Mouse (Mus musculus): ENCODE data around the gene Rab43. TPM values are rescaled to one million over a fixed set of nuclear protein-coding genes. Genes with fewer than 3 reads are reported as not detected.
A peak's percentile ranks its signal among the peaks of the same experiment; 100 is the strongest.

The Rab43 gene
- polyA plus RNA-seq, 1 experiment from 2014 or later: 10.8 TPM

GRCm38 (mm10) chr6:87791826-87792225 lies 20.1 kb downstream of the Rab43 start:
- H3K4me3 ChIP-seq: no peak overlapping the region
- H3K4me2 ChIP-seq (replicated peaks): no peak overlapping the region
- H3K9me3 ChIP-seq: no peaks in the 10 kb centered on the region
- H3K9ac ChIP-seq: no peak overlapping the region
- ATAC-seq (ENCODE audit: low FRiP score, low read depth): no peak
- no peak overlapping the region for H3K27ac ChIP-seq
- H3K27me3 ChIP-seq (replicated peaks): no peaks in the 10 kb centered on the region
- H3K4me1 ChIP-seq: peaks cover 10% of the 10 kb centered on the region
- peaks cover 16% of the 10 kb centered on the region for H3K36me3 ChIP-seq
- WGBS: 93% methylated on average over 5 of the region's 5 CpGs

GRCm38 (mm10) chr6:87790779-87791480 lies 21.0 kb downstream of the Rab43 start:
- WGBS: 80% methylated on average over 7 of the region's 7 CpGs
- Histone ChIP-seq H3K36me3 (peaks cover 16% of the 10 kb centered on the region), H3K4me1 (peaks cover 10% of the 10 kb centered on the region), H3K4me3 (no peak overlapping the region), H3K27ac (no peak overlapping the region), H3K27me3 (replicated peaks) (no peaks in the 10 kb centered on the region), H3K9me3 (no peaks in the 10 kb centered on the region), H3K9ac (no peak overlapping the region), H3K4me2 (replicated peaks) (no peak overlapping the region)
- ATAC-seq (ENCODE audit: low FRiP score, low read depth): no peak

- Histone ChIP-seq H3K4me3 (no peak overlapping the region), H3K27me3 (replicated peaks) (no peaks in the 10 kb centered on the region), H3K4me2 (replicated peaks) (no peak overlapping the region), H3K36me3 (peaks cover 16% of the 10 kb centered on the region), H3K9me3 (no peaks in the 10 kb centered on the region), H3K4me1 (peaks cover 10% of the 10 kb centered on the region), H3K9ac (no peak overlapping the region), H3K27ac (no peak overlapping the region)
- 96% methylated on average over 6 of the region's 6 CpGs for WGBS
- no peak for ATAC-seq (ENCODE audit: low FRiP score, low read depth)
These were observed 22.2 kb downstream of the Rab43 start for GRCm38 (mm10) chr6:87789791-87790190.

GRCm38 (mm10) chr6:87788896-87789587 lies 22.9 kb downstream of the Rab43 start:
- 0 out of 2 replicates have a peak, but pooled peaks have one; percentile 33 for ATAC-seq (ENCODE audit: low FRiP score, low read depth)
- WGBS: 54% methylated on average over 5 of the region's 5 CpGs

GRCm38 (mm10) chr6:87788266-87788895 lies 23.6 kb downstream of the Rab43 start:
- no peak overlapping the region for H3K9ac ChIP-seq
- H3K27me3 ChIP-seq (replicated peaks): no peaks in the 10 kb centered on the region
- H3K9me3 ChIP-seq: no peaks in the 10 kb centered on the region
- H3K36me3 ChIP-seq: peaks cover 16% of the 10 kb centered on the region
- peaks cover 10% of the 10 kb centered on the region for H3K4me1 ChIP-seq
- H3K27ac ChIP-seq: no peak overlapping the region
- no peak overlapping the region for H3K4me3 ChIP-seq
- no peak for ATAC-seq (ENCODE audit: low FRiP score, low read depth)
- H3K4me2 ChIP-seq (replicated peaks): no peak overlapping the region
- 91% methylated on average over 9 of the region's 9 CpGs for WGBS

More at GRCm38 (mm10) chr6:87788896-87789587, 22.9 kb downstream of the Rab43 start:
- Histone ChIP-seq H3K4me2 (replicated peaks) (no peak overlapping the region), H3K4me1 (peaks cover 10% of the 10 kb centered on the region), H3K4me3 (no peak overlapping the region), H3K36me3 (peaks cover 16% of the 10 kb centered on the region), H3K27me3 (replicated peaks) (no peaks in the 10 kb centered on the region), H3K9ac (no peak overlapping the region), H3K9me3 (no peaks in the 10 kb centered on the region), H3K27ac (no peak overlapping the region)

- ATAC-seq (ENCODE audit: low FRiP score, low read depth): no peak
- no peaks in the 10 kb centered on the region for H3K9me3 ChIP-seq
- peaks cover 11% of the 10 kb centered on the region for H3K36me3 ChIP-seq
- no peak overlapping the region for H3K9ac ChIP-seq
- peaks cover 10% of the 10 kb centered on the region for H3K4me1 ChIP-seq
- WGBS: 85% methylated on average over 6 of the region's 6 CpGs
- H3K4me3 ChIP-seq: no peak overlapping the region
- H3K27me3 ChIP-seq (replicated peaks): no peaks in the 10 kb centered on the region
- no peak overlapping the region for H3K27ac ChIP-seq
- H3K4me2 ChIP-seq (replicated peaks): no peak overlapping the region
These were observed 24.7 kb downstream of the Rab43 start for GRCm38 (mm10) chr6:87787108-87787890.

- no peak overlapping the region for H3K9ac ChIP-seq
- H3K9me3 ChIP-seq: no peaks in the 10 kb centered on the region
- ATAC-seq (ENCODE audit: low FRiP score, low read depth): no peak
- peaks cover 10% of the 10 kb centered on the region for H3K4me1 ChIP-seq
- peaks cover 5% of the 10 kb centered on the region; the same call in 1 of the 2 replicates for H3K36me3 ChIP-seq
- H3K27ac ChIP-seq: no peak overlapping the region
- no peak overlapping the region for H3K4me3 ChIP-seq
- H3K4me2 ChIP-seq (replicated peaks): no peak overlapping the region
- no peaks in the 10 kb centered on the region for H3K27me3 ChIP-seq (replicated peaks)
- 89% methylated on average over 5 of the region's 5 CpGs for WGBS
These were observed 25.3 kb downstream of the Rab43 start for GRCm38 (mm10) chr6:87786621-87787020.

GRCm38 (mm10) chr6:87784033-87784432 lies 27.9 kb downstream of the Rab43 start:
- H3K9ac ChIP-seq: no peak overlapping the region
- H3K4me3 ChIP-seq: no peak overlapping the region
- H3K4me1 ChIP-seq: peaks cover 2% of the 10 kb centered on the region
- WGBS: 83% methylated on average over 8 of the region's 8 CpGs
- no peaks in the 10 kb centered on the region for H3K9me3 ChIP-seq
- H3K36me3 ChIP-seq: no peaks in the 10 kb centered on the region
- no peak overlapping the region for H3K4me2 ChIP-seq (replicated peaks)
- no peak overlapping the region for H3K27ac ChIP-seq
- no peaks in the 10 kb centered on the region for H3K27me3 ChIP-seq (replicated peaks)
- no peak for ATAC-seq (ENCODE audit: low FRiP score, low read depth)

GRCm38 (mm10) chr6:87780546-87781301 lies 31.2 kb downstream of the Rab43 start:
- Histone ChIP-seq H3K36me3 (no peaks in the 10 kb centered on the region), H3K9me3 (no peaks in the 10 kb centered on the region), H3K27ac (no peak overlapping the region), H3K9ac (no peak overlapping the region), H3K4me3 (no peak overlapping the region), H3K4me1 (no peaks in the 10 kb centered on the region), H3K4me2 (replicated peaks) (no peak overlapping the region), H3K27me3 (replicated peaks) (no peaks in the 10 kb centered on the region)
- no peak for ATAC-seq (ENCODE audit: low FRiP score, low read depth)
- 84% methylated on average over 10 of the region's 10 CpGs for WGBS

GRCm38 (mm10) chr6:87779174-87780165 lies 32.5 kb downstream of the Rab43 start:
- no peaks in the 10 kb centered on the region for H3K27me3 ChIP-seq (replicated peaks)
- no peak overlapping the region for H3K4me2 ChIP-seq (replicated peaks)
- H3K36me3 ChIP-seq: no peaks in the 10 kb centered on the region
- H3K4me3 ChIP-seq: no peak overlapping the region
- no peaks in the 10 kb centered on the region for H3K9me3 ChIP-seq
- WGBS: 82% methylated on average over 11 of the region's 11 CpGs
- no peak overlapping the region for H3K27ac ChIP-seq
- ATAC-seq (ENCODE audit: low FRiP score, low read depth): no peak
- H3K4me1 ChIP-seq: no peaks in the 10 kb centered on the region
- H3K9ac ChIP-seq: no peak overlapping the region

Data from neural tube, embryonic 12.5 days (tissue).